Mouse (Mus musculus) spleen, postnatal 10 days (tissue): ENCODE measurements around the gene Tmem88b.
"Not testable (repeated sequence)": the region's sequence is repeated elsewhere in the genome, so short reads cannot be mapped to it uniquely, and the experiment has no call there.

ENCODE experiments used
- DNase-seq, 2 experiments: peaks; one replicate each; pipeline ENCODE4 v3.0.0; 2021 to 2022; ENCODE audit warnings: low spot score in 2 of 2

Gene Tmem88b

GRCm38 (mm10) chr4:155760613-155761355 is 24.9 kb downstream of the Tmem88b start, which contains the start of gene Atad3a:
Gene Atad3a (minus strand): TSS chr4:155761093.
- DNase-seq: peak; percentile 96 to 98

- DNase-seq: peak in 1 of 2 experiments; percentile 54
Observed at GRCm38 (mm10) chr4:155759862-155760612, 25.6 kb downstream of the Tmem88b start.

DNA sequence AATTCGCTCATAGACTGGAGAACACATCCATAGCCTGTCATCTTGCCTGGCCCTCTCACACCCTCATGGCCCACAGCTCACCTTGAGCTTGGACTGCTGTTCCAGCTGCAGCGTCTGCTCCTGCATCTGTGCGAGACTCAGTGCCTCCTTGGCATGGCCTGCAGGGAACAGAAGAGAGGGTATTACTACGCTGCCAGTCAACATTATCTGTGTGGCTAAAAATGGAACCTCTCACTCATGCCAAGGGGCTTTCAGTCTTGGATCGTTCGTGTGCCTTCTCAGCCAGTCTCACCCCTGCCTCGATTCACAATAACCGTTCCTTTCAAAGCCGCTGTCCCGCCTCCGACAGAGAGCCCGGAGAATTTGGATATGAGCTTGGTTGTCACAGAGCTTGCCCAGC is 28.7 kb downstream of the Tmem88b start:
- no peak for DNase-seq

DNA sequence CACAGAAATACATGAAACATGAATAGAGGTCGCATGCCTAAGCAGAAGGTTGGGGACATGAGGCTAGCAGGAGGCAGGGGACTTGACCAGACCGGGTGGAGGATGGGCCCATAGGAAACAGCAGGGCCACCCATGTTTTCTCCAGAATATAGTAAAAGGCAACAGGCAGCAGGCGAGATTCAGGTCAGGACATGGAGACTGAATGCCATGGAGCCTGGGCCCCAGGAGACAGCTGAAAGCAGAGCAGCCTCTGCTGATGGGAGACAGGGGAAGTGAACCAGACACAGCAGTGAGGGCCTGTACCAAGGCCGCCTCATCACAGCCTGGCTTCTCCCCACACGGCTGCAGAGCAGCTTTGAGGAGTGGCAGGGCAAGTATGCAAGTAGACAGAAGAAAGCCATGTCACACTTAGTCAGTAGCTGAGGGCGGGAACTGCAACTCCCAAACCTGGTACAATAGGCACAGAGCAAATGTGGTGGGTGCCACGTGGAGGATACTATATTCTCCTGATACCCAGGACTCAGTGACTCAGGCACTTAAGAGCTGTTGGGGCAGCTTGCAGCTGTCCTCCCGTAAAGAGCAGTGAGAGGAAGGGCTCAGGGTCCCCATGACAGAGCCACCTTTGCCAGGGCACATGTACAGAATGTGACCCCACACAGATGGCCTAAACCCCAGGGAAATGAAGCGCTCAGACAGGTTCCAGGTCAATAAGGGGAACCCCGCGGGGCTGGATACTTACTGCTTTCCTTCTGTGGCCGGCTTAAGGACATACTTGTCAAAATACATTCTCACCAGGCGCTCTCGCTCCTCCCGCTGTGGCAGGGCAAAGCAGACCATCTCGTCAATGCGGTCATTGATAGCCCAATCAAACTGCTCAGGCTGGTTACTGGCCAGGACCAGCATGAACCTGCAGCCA is 38.8 kb downstream of the Tmem88b start:
- DNase-seq: no peak

DNA sequence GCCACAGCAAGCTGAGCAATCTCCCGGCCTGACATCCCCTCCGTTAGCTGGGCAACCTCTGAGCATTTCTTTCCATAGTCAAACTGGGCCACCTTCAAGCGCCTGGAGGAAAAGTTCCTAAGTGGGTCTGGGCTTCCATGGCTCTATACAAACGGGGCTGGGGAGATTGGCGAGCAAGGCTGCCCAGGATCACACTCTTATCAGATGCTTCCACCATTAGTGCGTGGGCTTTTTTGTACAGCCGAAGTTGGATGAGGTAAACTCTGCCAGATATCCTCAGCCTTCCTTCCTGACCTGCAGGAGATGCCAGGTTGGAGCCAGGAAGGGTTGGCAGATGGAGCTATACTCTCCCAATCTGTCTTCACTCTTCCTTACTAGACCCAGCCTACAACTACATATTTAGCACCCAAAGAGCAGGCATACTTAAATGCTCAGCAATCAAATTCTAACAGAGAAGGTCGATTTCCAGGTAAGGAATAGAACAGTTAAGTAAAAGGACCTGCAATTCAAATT is 39.6 kb downstream of the Tmem88b start:
- no peak for DNase-seq

GRCm38 (mm10) chr4:155745136-155745535 is 40.5 kb downstream of the Tmem88b start:
- DNase-seq: no peak

GRCm38 (mm10) chr4:155744474-155744873 is 41.2 kb downstream of the Tmem88b start:
- no peak for DNase-seq

DNA sequence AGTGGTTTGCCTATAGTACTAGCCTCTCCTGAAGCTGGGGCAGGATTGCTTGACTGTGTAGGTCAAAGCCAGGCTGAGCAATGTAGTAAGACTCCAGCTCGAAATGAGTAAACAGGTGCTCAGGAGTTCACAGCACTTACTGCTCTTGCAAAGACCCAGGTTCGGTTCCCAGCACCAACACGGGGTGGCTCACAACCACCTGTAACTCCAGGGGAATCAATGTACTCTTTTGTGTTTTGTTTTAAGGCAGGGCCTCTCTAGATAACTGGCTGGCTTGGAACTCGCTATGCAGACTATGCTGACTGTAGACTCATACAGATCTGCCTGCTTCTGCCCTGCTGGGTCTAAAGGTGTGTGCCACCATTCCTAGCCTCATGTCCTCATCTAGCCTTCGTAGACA is 43.0 kb downstream of the Tmem88b start:
- no peak for DNase-seq

- DNase-seq: not testable (repeated sequence)
Observed at GRCm38 (mm10) chr4:155740681-155741080, 45.0 kb downstream of the Tmem88b start.

DNA sequence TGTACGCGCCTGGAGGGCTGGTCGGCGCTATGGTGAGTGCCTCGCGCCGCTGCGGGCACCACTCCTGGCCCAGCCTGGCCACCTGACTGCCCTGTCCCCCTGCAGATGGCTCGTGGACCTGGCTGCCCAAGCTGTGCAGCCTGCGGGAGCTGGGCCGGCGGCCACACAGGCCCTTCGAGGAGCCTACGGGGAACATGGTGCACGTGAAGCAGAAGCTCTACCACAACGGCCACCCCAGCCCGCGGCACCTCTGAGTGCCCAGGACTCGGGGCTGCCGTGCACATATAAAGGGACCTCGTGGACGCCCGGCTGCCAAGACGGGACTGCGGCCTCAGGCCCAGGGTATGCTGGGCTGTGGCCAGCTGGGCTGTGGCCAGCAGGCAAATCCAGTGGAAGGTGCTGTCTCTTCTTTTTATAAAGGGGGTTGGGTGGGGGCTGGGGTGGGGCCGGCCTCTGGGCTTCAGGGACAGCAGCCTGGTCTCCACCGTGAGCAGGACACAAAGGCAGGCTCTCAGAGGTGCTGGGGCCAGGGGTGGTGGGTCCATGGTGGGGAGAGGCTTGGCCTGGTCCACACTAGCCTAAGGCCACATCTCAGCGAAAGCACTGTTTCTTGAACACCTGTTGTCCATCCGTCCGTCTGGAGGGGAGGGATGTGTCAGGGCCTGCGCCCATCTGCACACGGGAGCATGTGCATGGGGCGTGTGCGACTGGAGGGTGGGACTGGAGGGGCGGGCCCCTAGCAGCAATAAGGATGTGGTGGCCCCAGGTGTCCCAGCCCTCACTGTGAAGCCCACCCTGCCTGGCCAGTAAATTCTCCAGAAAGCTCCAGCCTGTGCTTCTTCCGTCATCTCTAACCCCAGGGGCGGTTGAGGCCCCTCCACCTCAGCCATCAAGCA is 45.7 kb downstream of the Tmem88b start:
- no peak for DNase-seq

DNA sequence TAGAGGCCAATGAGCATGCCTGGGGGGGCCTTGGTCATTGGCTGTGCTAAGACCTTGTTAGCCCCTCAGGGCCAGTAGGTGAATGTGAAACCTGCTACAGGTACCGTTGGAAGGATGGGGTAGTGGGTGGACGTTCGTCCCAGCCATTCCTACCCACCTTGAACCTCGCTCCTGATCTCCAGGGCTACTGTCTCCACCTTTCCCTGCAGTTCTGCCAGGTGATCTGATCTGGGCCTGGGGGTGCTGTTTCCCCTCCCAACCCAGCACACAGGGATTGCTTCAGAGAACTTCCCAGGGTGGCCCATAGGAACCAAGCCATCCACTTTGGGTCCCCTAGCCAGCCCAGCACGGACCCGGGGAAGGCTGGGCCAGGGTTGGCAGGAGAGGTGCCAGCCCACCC is 46.5 kb downstream of the Tmem88b start:
- DNase-seq: no peak

GRCm38 (mm10) chr4:155738262-155738661 is 47.4 kb downstream of the Tmem88b start:
- no peak for DNase-seq

DNA sequence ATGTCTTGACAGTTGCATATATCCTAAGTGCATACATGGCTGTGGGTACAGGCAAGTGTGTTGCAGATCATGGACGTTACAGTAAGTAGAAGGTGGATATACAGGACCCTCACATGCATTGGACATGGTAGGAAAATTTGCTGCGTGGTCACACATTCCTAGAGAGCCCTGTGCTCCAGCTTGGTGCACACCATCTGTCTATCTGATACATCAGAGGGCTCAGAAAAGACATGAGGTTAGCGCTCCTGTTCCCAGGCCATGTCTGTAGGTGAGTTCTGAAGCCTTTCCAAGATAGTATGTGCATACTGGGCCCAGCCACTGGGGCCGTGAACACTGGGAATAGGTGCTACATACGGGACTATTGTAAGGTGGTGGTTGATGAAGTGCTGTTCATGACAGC is 49.3 kb downstream of the Tmem88b start:
- DNase-seq: no peak

GRCm38 (mm10) chr4:155735788-155736187 is 49.9 kb downstream of the Tmem88b start:
- DNase-seq: no peak

DNA sequence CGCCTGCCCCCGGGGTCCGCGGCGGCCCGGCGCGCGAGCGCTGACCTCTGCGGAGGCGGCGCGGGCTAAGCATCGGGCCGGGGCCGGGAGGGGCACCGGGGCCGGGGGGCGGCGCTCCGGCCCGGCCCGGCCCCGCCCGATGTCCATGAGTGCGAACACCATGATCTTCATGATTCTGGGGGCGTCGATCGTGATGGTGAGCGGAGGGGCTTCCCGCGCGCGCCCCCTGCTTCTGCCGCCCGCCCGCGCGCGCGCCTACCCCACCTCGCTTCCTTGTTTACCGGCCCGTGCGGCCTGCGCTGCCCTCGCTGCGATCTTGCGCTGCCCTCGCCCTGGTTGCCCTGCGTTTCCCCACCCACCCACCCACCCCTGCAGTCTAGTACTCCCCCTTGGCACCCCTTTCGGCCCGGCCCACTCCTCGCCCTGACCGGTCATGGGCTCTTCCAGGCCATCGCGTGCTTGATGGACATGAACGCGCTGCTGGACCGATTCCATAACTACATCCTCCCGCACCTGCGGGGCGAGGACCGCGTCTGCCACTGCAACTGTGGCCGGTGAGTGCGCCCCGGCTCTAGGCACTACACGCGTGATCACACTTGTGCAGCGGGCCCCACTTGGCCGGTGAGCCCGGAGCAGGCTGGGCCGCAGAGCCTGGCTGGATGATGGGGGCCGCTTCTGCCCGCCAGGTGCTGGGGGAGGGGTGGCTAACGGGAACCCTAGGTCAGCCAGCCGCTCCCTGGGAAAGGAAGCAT is 50.5 kb downstream of the Tmem88b start:
- peak; percentile 55 to 56 for DNase-seq

DNA sequence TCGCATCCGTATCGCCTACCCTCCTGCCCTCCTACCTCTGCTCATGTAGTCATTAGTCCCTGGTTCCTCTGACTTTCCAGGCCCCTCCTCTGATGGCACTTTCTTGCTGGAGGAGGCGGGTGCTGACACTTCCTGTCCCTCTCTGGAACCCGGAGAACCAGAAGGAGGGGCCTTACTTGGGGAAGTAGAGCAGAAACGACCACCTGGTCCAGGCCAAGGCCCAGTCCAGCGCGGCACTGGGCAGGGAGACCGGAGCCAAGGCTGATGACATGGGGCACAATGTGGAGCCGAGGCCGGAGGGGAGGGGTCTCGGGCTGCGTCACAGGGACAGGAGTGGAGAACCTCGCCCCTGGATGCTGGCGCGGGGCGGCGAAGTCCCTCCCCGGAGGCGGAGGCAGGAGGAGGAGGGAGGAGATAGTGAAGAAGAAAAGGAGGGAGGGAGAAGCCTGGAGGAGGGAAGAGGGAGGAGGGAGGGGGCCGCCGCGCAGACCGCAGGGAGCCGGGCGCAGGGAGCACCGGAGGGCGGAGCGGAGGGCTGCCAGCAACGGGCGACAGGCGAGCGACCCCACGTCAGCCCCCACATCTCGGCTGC is 51.2 kb downstream of the Tmem88b start, which contains the start of gene Tmem240:
Gene Tmem240 (plus strand): TSS at position 451 of the 592 bp plus-strand sequence.
- peak; percentile 66 to 74 for DNase-seq

DNA sequence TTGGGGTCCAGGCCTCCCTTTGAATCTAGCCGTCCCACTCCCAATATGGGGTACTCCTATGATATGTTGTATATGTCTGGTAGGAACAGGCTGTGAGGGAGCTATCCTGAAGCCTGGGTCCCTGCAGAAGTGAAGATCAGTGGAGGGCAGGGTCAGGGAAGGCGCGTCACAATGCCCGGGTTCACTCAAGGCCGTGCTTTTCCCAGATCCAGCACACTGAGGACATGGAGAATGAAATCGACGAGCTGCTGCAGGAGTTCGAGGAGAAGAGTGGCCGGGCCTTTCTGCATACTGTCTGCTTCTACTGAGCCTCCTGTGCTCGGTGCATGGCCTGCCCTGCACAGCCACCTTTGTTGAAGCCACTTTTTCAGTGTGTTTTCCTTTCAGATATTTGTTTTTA is 52.4 kb downstream of the Tmem88b start:
- DNase-seq: no peak
